Mouse (Mus musculus) C2C12 (cell line): ENCODE measurements around the gene Ficd.

ENCODE experiments used
- CTCF ChIP-seq: IDR thresholded peaks from one replicate; pipeline ENCODE4 v1.5.1; 2011; ENCODE audit not compliant: control insufficient read depth, insufficient read depth, insufficient read length
- MAX ChIP-seq: IDR thresholded peaks from one replicate; pipeline ENCODE4 v1.6.1; 2011; ENCODE audit warnings: mild to moderate bottlenecking, control low read depth
- MYOD1 ChIP-seq: IDR thresholded peaks from one replicate; pipeline ENCODE4 v1.6.1; 2011; ENCODE audit warnings: low read depth; ENCODE audit not compliant: control insufficient read depth, insufficient read length
- USF1 ChIP-seq: IDR thresholded peaks from one replicate; pipeline ENCODE4 v1.6.1; 2011; ENCODE audit warnings: low read depth, mild to moderate bottlenecking, control low read depth, moderate library complexity

DNA sequence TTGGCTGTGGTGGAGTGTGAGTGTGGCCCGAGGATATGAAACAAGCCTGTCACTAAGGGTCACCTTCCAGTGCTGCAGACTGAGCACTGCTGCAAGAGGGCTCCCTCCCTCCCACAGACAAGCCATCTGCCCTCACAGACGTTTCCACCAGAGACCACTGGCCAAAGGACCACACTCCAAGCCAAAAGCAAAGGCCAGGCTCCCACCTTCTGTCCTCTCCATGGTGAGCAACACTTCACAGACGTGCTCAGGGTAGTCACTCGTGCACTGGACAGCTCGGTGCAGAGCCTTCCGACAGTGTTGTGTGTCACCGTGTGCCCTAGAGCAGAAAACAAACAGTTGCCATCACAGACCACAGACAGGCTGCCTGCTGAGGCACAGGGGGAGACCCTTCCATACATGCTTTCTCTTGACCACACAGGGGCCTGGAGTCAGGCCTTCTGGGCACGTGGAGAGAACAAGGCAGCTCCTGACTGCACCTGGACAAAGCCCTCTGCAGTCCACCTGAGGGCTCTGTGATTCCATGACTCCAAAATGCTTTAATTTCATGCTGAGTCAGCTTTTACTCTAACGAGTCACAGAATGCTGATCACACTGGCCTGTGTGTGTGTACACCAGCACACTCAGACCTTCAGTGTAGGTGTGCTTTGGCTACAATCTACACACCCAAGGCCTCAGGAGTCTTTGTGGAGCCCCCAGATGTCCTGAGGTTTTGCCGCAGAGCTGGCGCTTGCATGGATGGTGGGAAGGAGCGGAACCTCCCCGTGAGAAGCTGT lies 13.1 kb downstream of the Ficd start:
- no peak for TF ChIP-seq CTCF
- no peak for TF ChIP-seq MAX
- no peak for TF ChIP-seq MYOD1
- no peak for TF ChIP-seq USF1
